In the genomic region with DNA sequence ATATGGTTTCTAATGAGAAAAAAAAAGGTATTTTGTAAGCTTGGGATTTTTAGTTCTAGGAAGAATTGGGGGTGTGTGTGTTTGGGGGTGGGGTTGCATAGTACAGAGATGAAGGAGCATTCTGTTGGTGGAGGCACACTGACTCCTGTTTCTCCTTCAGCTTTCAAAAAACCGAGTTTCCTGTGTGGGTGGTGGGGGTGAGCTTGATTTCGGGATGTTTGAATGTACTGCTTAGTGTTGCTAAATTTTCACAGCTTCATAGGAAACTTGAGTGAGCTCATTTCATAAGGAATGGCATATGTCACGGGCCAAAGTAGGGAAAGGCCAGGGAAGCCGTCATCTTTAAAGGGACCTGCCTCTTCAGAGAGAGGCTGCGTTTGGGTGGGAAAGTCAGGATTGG, we compare ENCODE assay signal across 22 mouse cellular contexts.
DNase-seq lines count a peak whose midpoint lies in the region; ATAC-seq and TF ChIP-seq lines count a peak whose summit lies in the region.
"Had no signal": no experiment of that assay in that cellular context is flagged by ENCODE, and none has a peak within 500 bp of the region (broad histone marks: within the 10 kb centered on the region; RNA-seq: fewer than 3 reads in every experiment).

No protein-coding gene starts in this region.

- H3K27me3 ChIP-seq in heart, embryonic 12.5 days (replicated peaks): no peaks in the 10 kb centered on the region
- no peaks in the 10 kb centered on the region for H3K27me3 ChIP-seq in embryonic facial prominence, embryonic 10.5 days (replicated peaks; ENCODE audit: low read depth, poor library complexity, severe bottlenecking)
- H3K27me3 ChIP-seq in cerebellum, adult 2 months (ENCODE audit: control insufficient read depth, insufficient read depth, low read length): no peaks in the 10 kb centered on the region
- H3K27me3 ChIP-seq: embryonic facial prominence, embryonic 12.5 days; forebrain, embryonic 13.5 days; hindbrain, embryonic 15.5 days; intestine, embryonic 15.5 days; liver, embryonic 13.5 days; midbrain, embryonic 12.5 days; neural tube, embryonic 12.5 days had no signal

- H3K9me3 ChIP-seq in heart, embryonic 12.5 days (replicated peaks): no peaks in the 10 kb centered on the region; the same call in 1 of the 2 replicates
- 0 out of 2 replicates have a peak, but pooled peaks cover under 1% of the 10 kb centered on the region for H3K9me3 ChIP-seq in embryonic facial prominence, embryonic 10.5 days
- H3K9me3 ChIP-seq: embryonic facial prominence, embryonic 12.5 days; forebrain, embryonic 13.5 days; heart, embryonic 10.5 days; hindbrain, embryonic 15.5 days; intestine, embryonic 15.5 days; liver, embryonic 13.5 days; midbrain, embryonic 12.5 days; neural tube, embryonic 12.5 days had no signal

- H3K4me2 ChIP-seq in heart, embryonic 12.5 days: no peak overlapping the region
- H3K4me2 ChIP-seq: embryonic facial prominence, embryonic 12.5 days; forebrain, embryonic 13.5 days; hindbrain, embryonic 15.5 days; intestine, embryonic 15.5 days; liver, embryonic 13.5 days; lung, embryonic 14.5 days; midbrain, embryonic 12.5 days; neural tube, embryonic 12.5 days had no signal

- no peak for ATAC-seq in heart, embryonic 12.5 days (ENCODE audit: insufficient number of reproducible peaks, low FRiP score)
- ATAC-seq: forebrain, embryonic 13.5 days; intestine, embryonic 15.5 days had no signal

- no peak for DNase-seq in heart, adult 8-10 months (ENCODE audit: low spot score)
- peak; percentile 40 for DNase-seq in lung, postnatal 10 days
- no peak for DNase-seq in lung, postnatal 25 days (ENCODE audit: low spot score)
- peak; percentile 33 for DNase-seq in Muller cell, postnatal 12 days (ENCODE audit: inconsistent ontology term)
- DNase-seq in embryonic facial prominence, embryonic 10.5 days (ENCODE audit: low spot score): no peak
- DNase-seq in ovary, postnatal 36 days (ENCODE audit: low spot score): no peak
- no peak for DNase-seq in cerebellum, adult 2 months
- DNase-seq: adrenal gland, adult 2 months; cerebellum, adult 9-11 months; kidney, adult 9 months; liver, embryonic 13.5 days; lung, embryonic 14.5 days; right cerebral cortex, postnatal 14 days had no signal

- TF ChIP-seq POLR2A in cerebellum, adult 2 months (IDR thresholded peaks at IDR 0.05; ENCODE audit: borderline replicate concordance, insufficient read depth, low read length): no peak

- no peak overlapping the region for H3K4me3 ChIP-seq in heart, embryonic 12.5 days
- H3K4me3 ChIP-seq in embryonic facial prominence, embryonic 10.5 days: no peak overlapping the region
- no peak overlapping the region for H3K4me3 ChIP-seq in cerebellum, adult 2 months (replicated peaks; ENCODE audit: insufficient read depth, low read depth, low read length)
- H3K4me3 ChIP-seq: embryonic facial prominence, embryonic 12.5 days; erythroblast, embryonic 14.5 days; forebrain, embryonic 13.5 days; heart, embryonic 10.5 days; hindbrain, embryonic 15.5 days; intestine, embryonic 15.5 days; liver, embryonic 13.5 days; midbrain, embryonic 12.5 days; neural tube, embryonic 12.5 days had no signal

- no peak overlapping the region for H3K9ac ChIP-seq in heart, embryonic 12.5 days
- H3K9ac ChIP-seq: embryonic facial prominence, embryonic 12.5 days; forebrain, embryonic 13.5 days; hindbrain, embryonic 15.5 days; intestine, embryonic 15.5 days; liver, embryonic 13.5 days; lung, embryonic 14.5 days; midbrain, embryonic 12.5 days; neural tube, embryonic 12.5 days had no signal

- no peak for TF ChIP-seq CTCF in cerebellum, adult 2 months (IDR thresholded peaks at IDR 0.05; ENCODE audit: borderline replicate concordance, insufficient read depth, low read depth, low read length)

- peaks cover 83% of the 10 kb centered on the region for H3K4me1 ChIP-seq in heart, embryonic 12.5 days (replicated peaks)
- H3K4me1 ChIP-seq in embryonic facial prominence, embryonic 10.5 days: peaks cover 49% of the 10 kb centered on the region
- no peaks in the 10 kb centered on the region; the same call in 1 of the 2 replicates for H3K4me1 ChIP-seq in cerebellum, adult 2 months (ENCODE audit: control insufficient read depth, insufficient read depth, low read length)
- H3K4me1 ChIP-seq: forebrain, embryonic 13.5 days; hindbrain, embryonic 15.5 days; liver, embryonic 13.5 days had no signal

- WGBS in heart, embryonic 12.5 days: 65% methylated on average over 5 of the region's 5 CpGs
- 68% methylated on average over 5 of the region's 5 CpGs for WGBS in embryonic facial prominence, embryonic 10.5 days
- 89% methylated on average over 5 of the region's 5 CpGs for WGBS in cerebellum, adult 2 months

- H3K27ac ChIP-seq in heart, embryonic 12.5 days (ENCODE audit: poor library complexity, severe bottlenecking): peak overlapping the region; percentile 89
- H3K27ac ChIP-seq in embryonic facial prominence, embryonic 10.5 days (replicated peaks): 0 out of 2 replicates have a peak overlapping the region, but pooled peaks have one; percentile 14
- H3K27ac ChIP-seq in cerebellum, adult 2 months (ENCODE audit: insufficient read depth, low read length): no peak overlapping the region
- H3K27ac ChIP-seq: forebrain, embryonic 13.5 days; hindbrain, embryonic 15.5 days; intestine, embryonic 15.5 days; liver, embryonic 13.5 days; midbrain, embryonic 12.5 days; neural tube, embryonic 12.5 days had no signal

- no peaks in the 10 kb centered on the region for H3K36me3 ChIP-seq in heart, embryonic 12.5 days
- H3K36me3 ChIP-seq in embryonic facial prominence, embryonic 10.5 days (replicated peaks): peaks cover 5% of the 10 kb centered on the region
- H3K36me3 ChIP-seq: embryonic facial prominence, embryonic 12.5 days; hindbrain, embryonic 15.5 days; intestine, embryonic 15.5 days; liver, embryonic 13.5 days; midbrain, embryonic 12.5 days; neural tube, embryonic 12.5 days had no signal

Comparison
In these comparisons a context has a peak if more than half of its experiments do, and no peak if none do; other contexts are left out.
1. DNase-seq: peak in lung, postnatal 10 days (single experiment) and Muller cell, postnatal 12 days (single experiment); none in heart, adult 8-10 months (single experiment), lung, postnatal 25 days (single experiment), embryonic facial prominence, embryonic 10.5 days (single experiment), ovary, postnatal 36 days (single experiment) and cerebellum, adult 2 months (0 of 2).